Mouse (Mus musculus): ENCODE measurements at regions not wholly inside any gene's neighbourhood (a gene's known extent, or its start where the extent isn't known, plus 50 kb on each side); places are given as distances from the start of the nearest gene placed in this dataset.

GRCm38 (mm10) chr14:29799852-29800251, 78.2 kb upstream of the Cacna2d3 start:
- TF ChIP-seq CTCF (IDR thresholded peaks at IDR 0.05; ENCODE audit: extremely low read depth, insufficient read length, insufficient replicate concordance, low read depth, low read length) (no peak), POLR2A (IDR thresholded peaks at IDR 0.05; ENCODE audit: low read depth, low read length) (no peak)

Data from small intestine, adult 2 months (tissue).